Mouse (Mus musculus) left cerebral cortex, postnatal 10 days (tissue): ENCODE measurements at regions not wholly inside any gene's neighbourhood (a gene's known extent, or its start where the extent isn't known, plus 50 kb on each side); places are given as distances from the start of the nearest gene placed in this dataset.

Experiments used
- DNase-seq, 2 experiments: peaks; one replicate each; pipeline ENCODE4 v3.0.0; 2021 to 2022; ENCODE audit warnings: low spot score in 2 of 2, mixed read lengths in 1 of 2; ENCODE audit errors: extremely low spot score in 1 of 2
- intact Hi-C: fragments of 180-260 bp; cut with DNase I; formaldehyde crosslinking; loops from one replicate; pipeline ENCODE4 v1.15.1; 2025

DNA sequence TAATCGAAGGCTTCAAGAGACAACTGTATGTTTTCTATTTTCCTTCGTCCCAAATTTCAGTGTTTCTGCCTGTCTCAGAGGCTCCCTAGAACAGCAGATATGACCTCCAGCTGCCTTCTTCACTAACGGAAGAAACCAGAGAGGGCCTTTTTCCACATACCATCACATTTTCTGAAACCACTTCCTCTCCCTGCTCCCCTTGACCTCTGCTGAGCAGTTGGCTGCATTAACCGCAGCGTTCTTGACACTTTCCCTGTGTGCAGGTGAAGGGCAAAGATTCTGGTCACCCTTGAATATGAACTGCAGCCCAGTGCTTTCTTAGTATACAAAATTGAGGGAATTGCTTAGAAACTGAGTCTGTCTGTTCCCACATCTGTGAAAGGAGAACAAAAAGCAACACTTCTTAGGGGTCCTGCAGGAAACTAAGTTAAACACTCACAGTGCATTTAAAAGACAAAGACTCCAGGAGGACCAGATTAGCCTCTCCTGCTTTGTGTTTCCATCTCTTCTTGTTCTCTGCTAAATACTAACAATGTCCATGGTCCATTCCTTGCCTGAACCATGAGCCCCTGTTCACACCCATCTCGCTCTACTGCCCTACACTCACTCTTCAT is 98.4 kb downstream of the Akap11 start:
- intact Hi-C loops, result no loop called here
- no peak for DNase-seq

DNA sequence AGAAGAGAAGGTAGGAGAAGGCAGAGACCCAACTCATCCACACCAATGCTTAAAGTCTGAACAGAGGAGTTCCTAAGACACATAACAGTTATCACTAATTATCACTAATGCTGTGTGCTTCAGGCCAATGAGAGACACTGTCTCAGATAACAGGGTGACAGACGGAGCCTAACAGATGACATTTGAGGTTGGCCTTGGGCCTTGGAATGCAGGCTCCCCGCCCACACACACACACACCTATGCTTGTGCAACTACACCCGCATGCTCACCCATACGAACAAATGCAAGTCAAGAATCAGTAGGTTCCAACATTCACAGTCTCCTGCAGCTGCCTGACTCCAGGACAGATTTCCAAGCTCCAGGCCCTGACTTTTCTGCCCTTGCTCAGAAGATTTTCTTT is 100.0 kb downstream of the Akap11 start:
- no peak for DNase-seq
- intact Hi-C loops, result no loop called here

DNA sequence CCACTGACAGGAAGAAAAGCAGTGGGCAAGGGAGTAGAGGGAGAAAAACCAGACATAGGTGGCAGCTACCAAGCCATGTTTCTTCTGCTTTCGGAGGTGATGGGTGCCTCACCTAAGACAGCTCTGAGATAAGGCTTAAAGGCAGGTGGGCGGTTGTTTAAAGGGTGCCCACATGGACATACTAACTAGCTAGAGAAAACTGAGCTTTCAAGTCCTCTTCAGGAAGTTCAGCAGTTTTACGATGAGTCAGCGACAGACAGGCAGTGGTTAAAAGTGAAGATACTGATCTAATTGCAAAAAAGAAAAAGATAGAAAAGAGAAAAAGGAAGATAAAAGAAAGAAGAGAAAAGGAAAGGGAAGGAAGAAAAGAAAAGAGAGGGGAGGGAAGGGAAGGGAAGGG is 100.6 kb downstream of the Akap11 start:
- DNase-seq, result no peak
- intact Hi-C loops, result no loop called here

DNA sequence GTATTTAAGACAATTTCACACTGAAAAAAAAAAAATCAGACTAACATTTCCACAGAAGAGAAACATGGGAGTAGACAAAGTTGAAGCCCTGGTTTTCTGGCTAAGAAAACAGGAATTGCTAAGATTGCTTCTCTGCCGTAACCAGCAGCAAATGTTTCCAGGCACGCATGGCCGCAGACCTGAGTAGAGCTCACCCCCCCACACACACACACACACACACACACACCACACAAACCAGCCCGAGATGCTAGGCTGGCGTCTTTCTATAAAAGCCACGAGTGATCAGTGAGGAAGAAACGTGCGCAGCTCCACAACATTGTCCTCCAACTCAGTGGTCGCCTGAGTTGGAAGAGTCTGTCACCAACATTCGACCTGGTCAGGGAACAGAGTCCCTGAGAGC is 101.0 kb downstream of the Akap11 start:
- no peak for DNase-seq

DNA sequence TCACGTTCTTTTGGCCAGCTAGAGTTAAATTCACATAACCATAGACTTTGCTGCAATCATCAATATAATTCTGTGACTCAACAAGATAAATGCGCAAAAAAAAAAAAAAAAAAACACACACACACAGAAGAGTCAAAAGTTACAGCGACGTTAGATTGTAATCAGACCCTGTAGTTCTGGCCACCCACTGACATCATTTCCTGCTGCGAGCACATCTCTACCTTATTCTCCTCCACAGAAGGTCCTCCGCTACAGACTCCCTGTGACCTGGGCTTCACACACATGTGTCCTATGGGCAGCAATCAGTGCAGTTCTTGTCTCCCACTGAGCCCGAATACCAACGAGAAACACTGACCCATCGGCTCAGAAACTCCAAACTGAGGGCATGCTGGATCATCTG is 101.9 kb downstream of the Akap11 start:
- intact Hi-C loops, result no loop called here
- DNase-seq, result no peak

More for the DNA sequence above, 101.0 kb downstream of the Akap11 start:
- intact Hi-C loops, result no loop called here

DNA sequence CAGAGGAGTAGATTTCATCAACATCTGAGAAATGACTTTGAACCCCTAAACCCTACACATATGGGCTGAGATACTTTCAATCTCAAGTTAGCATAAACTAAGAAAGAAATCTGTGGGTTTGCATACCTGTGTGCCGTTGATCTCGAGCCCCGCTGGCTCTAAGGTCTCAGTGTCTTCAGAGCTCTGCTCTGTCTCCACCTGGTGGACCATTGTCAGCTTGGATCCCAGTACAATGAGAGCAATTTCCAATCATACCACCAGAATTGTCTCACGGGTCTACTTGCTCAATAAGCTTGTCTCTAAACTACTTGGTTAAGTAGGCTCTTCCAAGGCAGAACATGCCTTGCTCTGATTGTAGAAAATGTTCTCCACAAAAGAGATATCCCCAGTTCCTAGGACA is 102.5 kb downstream of the Akap11 start:
- intact Hi-C loops, result no loop called here
- DNase-seq, result no peak

DNA sequence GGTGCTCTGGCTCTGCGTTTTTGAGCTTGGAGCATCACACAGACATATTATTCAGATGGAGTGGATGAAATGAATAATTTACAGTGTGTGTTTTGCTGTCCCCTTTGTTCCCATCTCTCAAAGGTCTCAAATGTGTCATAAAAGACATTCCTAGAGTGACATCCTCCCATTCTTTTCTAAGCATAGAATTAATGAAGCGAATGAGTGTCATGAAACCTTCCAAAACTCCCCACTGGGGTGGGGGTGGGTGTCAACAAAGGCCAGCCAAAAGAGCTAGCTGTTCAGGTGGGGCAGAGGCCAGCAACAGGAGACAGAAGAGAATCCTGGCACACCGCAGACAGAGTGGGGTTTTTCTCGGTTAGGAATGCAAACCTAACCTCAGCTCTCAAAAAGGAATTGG is 104.1 kb downstream of the Akap11 start:
- intact Hi-C loops, result no loop called here
- DNase-seq, result no peak

DNA sequence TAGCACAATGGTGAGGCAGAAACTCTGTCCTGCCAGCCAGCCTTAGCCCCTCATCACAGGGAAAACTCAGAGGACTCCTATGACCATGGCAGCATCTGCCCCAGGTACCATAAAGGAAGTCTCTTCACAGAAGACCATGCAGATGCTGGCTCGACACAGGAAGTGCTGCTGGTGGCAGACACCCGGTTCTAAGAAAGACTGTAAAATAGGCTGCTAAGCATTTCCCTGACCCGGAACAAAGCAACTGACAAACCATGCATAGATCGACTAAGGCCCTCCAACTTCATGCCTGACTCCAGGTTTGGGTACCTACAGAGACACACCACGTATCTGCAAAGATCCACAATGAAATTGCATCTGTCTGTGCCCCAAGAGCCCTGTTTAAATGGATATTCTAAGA is 104.7 kb downstream of the Akap11 start:
- intact Hi-C loops, result no loop called here
- no peak for DNase-seq

DNA sequence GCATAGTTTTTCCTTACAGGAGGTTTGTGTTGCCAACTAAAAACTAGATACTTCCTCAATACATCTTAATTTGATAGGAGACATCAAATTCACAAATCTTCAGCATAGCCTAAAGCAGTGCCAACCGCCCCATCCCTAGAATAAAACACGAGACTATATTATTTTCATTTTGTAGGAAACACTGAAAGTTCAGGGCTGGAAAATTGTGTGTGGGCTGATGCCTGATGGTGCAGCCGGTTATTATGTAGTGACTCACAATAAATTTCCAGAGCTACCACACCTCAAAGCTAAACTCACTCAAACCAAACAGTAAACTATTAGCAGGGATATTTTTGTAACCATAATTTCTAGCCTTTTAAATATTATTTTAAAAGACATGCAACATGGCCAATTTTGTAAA is 105.2 kb downstream of the Akap11 start:
- no peak for DNase-seq
- intact Hi-C loops, result no loop called here

DNA sequence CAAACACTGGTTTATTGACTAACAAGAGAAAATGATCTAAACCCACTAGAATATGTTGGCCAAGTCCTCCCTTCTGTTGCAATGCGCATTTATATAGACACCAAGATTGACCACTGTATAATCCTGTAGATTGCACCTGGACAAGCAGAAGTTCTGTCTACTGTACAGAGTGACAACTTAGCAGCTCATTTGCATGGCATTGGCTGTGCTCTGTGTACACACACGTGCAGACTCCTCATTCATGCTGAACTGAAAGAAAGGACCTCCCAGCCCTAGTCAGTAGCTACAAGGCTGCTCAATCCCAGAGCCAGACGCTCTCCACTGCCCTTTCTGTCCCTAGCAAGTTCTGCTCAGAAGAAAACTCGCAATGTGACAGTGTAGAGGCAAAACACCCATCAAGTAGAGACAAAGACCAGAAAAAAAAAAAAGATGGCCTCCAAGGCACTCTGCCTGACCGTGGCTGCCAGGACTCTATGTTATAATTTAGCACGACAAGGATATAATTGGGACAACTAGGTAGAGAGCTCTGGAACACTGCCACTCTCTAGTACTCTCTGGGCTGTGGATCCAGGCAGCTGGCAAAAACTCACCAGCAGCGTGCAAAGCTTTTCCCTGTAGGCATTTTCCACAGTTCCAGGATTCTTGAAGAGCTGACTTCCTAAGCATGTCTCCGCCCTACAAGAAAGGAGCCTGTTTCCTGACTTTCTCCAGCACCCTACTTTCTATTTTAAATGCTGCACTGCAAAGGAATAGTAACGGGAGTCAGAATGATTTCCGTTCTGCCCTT is 108.2 kb downstream of the Akap11 start:
- DNase-seq, result peak in 1 of 2 experiments; percentile 15
- intact Hi-C loops, result no loop called here

DNA sequence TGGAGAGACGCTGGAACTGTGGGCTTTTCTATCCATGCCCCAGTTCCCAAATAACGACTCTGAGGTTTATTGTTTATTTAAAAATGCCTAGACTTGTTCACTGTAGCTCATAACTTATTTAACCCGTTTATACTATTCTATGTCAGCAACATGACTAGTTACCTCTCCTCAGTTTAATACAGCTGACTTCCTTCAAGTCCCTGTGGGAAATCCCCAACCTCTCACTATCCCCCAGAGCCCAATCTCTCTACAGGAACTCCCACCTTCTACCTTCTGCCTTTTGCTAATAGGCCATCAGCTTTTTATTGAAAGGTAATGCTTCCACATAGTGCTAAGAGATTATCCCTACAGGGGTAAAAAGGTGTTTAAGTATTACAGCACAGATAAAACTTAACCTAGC is 109.5 kb downstream of the Akap11 start:
- DNase-seq, result no peak

DNA sequence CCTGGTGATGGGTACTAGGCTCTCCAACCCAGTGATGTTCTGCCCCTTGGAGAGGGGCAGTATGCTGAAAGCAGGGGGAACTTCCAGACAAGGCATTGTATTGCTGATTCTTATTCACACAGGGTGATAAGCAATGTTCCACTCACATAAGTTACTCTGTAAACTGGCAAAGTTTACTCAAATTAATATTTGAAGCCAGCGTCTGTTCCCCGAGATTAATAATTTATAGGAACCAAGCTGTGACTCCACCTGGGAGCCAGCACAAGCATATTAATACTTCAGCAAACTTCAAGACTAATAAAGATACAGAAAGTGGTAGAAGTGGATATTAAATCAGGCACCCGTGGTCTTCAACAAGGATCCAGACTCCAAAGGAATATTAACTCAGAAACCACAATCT is 114.0 kb downstream of the Akap11 start:
- intact Hi-C loops, result no loop called here
- DNase-seq, result no peak

More for the DNA sequence above, 109.5 kb downstream of the Akap11 start:
- intact Hi-C loops, result no loop called here

DNA sequence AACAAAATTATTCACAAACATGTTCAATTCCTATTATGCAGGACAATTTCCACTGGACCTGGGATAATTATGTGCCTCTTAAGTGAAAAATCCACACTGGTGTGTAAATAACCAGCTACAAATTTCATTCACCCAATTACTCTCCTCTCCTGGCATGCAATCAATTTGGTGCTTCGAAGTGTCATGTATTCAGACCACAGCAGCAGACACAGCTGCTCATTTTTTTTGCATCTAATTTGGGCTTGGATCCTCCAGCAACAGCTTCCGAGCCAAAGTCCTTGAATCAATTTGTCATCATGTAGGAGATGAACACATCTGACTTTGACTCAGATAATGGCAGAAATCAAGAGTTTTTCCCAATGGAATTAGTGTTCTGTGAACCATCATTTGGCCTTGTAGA is 113.1 kb upstream of the Tnfsf11 start:
- no peak for DNase-seq
- intact Hi-C loops, result no loop called here

DNA sequence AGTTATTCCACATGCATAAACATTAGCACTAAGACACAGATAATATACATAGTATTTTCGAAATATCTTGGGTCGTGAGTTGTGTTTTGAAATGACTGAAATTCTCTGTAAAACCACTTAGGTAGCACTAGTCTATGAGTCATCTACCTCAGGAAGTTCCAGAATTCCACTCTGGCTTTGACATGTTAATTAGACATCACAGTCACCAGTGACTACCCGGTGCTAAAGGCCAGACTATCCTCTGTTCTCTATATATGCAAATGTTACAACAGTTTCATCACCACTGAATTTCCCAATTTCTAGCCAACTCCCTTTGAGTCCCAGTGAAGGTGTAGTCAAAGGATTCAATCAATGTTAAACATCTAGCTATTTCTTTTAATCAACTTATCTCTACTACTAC is 112.3 kb upstream of the Tnfsf11 start:
- no peak for DNase-seq
- intact Hi-C loops, result no loop called here

DNA sequence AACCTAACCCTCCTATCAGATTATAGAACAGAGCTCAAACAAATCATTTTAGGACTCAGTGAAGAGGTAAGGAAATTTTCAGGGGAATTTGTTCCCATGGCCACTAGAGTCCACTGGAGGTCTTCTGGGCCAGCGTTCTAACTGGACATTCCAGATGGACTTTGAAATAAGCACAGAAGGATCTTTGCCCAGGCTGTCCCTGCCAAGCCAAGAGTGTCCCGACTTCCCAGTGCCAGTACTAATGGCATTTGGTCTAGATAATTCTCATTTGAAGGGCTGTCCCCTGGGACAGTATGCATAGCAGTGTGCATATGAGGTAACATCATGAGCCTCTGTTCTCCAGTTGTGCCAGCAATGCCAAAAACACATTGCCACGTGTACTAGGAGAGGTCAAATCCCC is 97.7 kb upstream of the Tnfsf11 start:
- intact Hi-C loops, result no loop called here
- no peak for DNase-seq

DNA sequence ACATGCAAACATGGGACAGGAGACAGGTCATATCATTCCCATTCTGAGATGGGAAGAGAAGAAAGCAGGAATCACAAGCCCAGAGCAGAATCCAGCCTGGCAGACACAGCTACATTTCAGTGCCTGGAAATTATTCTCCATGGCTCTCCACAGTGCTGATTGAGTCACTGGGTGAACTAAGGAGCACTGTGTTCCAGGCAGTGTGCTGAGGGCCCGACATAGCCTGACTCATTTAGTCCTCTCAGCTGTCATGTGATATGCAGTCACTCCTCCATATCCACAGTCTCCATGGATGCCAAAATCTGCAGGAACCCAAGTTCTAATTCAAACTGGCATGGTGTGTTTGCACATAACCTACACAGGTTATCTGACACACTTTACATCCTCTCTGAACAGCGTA is 90.1 kb upstream of the Tnfsf11 start:
- DNase-seq, result no peak
- intact Hi-C loops, result no loop called here

DNA sequence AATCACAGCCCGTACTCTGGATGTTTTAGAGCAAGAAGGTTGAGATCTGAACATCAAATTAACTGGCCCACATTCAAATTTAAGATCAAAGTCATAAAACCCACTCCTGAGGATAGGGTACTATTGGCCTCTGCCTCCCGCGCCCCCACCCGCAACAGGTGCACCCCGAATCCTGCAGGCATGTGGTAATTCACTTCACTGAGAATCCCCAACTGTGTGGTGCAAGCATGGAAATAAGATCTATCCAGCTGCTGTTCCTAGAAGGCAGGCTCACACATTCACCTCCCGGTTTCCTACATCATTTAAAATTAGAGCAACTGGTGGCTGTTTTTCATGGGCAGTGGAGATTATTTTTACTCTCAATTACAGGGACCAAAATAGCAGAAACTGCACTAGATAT is 87.8 kb upstream of the Tnfsf11 start:
- intact Hi-C loops, result no loop called here
- DNase-seq, result no peak

DNA sequence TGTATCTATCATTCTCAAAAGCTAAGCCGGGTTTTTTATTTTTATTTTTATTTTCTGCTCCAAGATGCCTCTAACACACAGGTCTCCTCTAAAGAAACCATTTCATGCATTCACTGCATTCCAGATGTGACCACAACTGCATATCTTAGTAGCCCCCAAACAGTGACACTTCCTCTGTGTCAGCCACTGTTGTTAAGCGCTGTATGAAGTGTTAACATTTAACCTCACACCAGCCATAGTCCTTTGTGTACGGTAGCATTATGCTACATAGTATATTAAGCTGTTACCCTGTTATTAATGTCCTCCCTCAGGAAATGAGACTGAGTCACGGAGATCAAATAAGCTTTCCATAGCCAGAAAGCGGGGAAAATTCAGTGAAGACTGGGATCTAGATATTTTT is 79.2 kb upstream of the Tnfsf11 start:
- intact Hi-C loops, result no loop called here
- no peak for DNase-seq

DNA sequence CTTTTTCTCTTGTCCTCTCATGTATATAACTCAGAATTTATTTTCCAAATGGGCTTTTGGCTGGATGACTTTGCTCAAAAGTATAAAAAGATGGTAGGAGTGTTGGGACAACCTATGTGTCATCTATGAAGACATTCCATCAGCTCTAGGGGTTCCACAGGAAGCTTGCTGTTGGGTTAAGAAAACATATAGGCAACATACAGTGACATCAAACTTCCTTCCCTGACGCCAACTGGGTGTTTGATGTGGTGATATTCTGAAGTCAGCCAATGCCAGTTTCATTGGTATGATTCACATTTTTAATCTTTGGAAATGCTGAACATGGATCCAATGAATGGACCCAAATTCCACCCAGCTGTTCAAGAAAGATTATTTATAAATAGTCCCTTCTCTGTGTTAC is 76.5 kb upstream of the Tnfsf11 start:
- DNase-seq, result no peak
- intact Hi-C loops, result no loop called here

DNA sequence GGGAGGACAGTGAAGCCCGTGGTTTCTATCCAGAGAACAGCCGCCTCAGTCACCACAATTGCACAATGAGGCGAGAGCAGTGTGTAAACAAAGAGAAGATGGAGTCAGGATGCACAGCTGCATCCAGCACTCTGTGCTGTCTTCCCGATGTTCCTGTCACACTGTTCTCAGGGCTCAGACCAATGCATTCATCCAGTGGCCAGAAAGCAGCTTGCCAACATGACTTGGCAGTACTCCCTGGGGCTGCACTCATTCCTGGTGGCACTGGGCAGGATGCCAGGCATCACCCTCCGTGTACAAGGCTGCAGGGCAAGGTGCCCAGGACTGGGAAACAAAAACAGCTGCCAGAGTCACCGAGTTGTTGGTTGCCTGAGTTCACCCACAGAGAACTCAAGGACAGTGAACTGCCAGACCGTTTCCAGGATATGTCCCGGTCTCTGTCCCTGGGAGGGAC is 75.4 kb upstream of the Tnfsf11 start:
- intact Hi-C loops, result no loop called here
- peak; percentile 90 to 92 for DNase-seq

DNA sequence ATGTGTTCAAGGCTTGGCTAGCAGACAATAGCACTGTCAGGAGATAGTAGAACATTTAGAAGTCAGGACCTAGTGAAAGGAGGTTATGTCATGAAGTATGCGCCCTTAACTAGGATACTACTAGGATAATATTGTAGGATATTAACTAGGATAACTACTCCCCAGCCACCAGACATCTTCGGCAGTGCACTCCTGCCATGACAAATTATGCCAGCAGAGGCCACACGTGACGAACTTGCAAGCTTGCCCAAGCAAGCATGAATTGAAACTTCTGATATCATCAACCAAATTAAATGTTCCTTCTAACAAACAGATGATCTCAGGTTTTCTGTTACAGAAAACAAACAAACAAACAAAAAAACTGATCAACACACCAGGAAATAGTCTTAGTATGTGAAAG is 72.2 kb upstream of the Tnfsf11 start:
- no peak for DNase-seq
- intact Hi-C loops, result no loop called here
